8 mouse cellular contexts compared by ENCODE assay signal in genomic region chr7:113609027-113609705, GRCm38 (mm10).
A peak's percentile ranks its signal among the peaks of the same experiment; 100 is the strongest.
DNase-seq lines count a peak whose midpoint lies in the region; ATAC-seq and TF ChIP-seq lines count a peak whose summit lies in the region.

No protein-coding gene starts in this region.

- DNase-seq in adrenal gland, postnatal 10 days: peak; percentile 48
- DNase-seq in adrenal gland, postnatal 4 days (ENCODE audit: low spot score in 2 of 2): no peak
- peak; percentile 14 for DNase-seq in c-Kit-positive CD71-positive TER-119-negative erythroid progenitor cells, embryonic 14.5 days (ENCODE audit: low read depth)
- DNase-seq in kidney, adult 11 months: peak; percentile 51
- peak; percentile 30 to 54 for DNase-seq in left cerebral cortex, adult 8-10 months (ENCODE audit: low spot score in 2 of 2)
- DNase-seq in midbrain, postnatal 0 days (ENCODE audit: low spot score): peak; percentile 91
- DNase-seq in thymus, postnatal 14 days: peak; percentile 52

- H3K27ac ChIP-seq in forebrain, embryonic 15.5 days (replicated peaks): peak overlapping the region; percentile 74
- no peak overlapping the region for H3K27ac ChIP-seq in midbrain, postnatal 0 days (ENCODE audit: low read depth, low read length)

- H3K36me3 ChIP-seq in forebrain, embryonic 15.5 days: no peaks in the 10 kb centered on the region
- no peaks in the 10 kb centered on the region for H3K36me3 ChIP-seq in midbrain, postnatal 0 days (ENCODE audit: insufficient read depth, low read length)

- H3K4me3 ChIP-seq in forebrain, embryonic 15.5 days: no peak overlapping the region
- no peak overlapping the region for H3K4me3 ChIP-seq in midbrain, postnatal 0 days (ENCODE audit: low read depth, low read length)

- peaks cover 20% of the 10 kb centered on the region for H3K4me1 ChIP-seq in forebrain, embryonic 15.5 days
- H3K4me1 ChIP-seq in midbrain, postnatal 0 days (ENCODE audit: insufficient read depth, low read length): no peaks in the 10 kb centered on the region

- peak; percentile 66 for ATAC-seq in forebrain, embryonic 15.5 days (replicated peaks)
- ATAC-seq in midbrain, postnatal 0 days (ENCODE audit: low FRiP score): no peak

- H3K9me3 ChIP-seq in forebrain, embryonic 15.5 days: no peaks in the 10 kb centered on the region
- no peaks in the 10 kb centered on the region for H3K9me3 ChIP-seq in midbrain, postnatal 0 days (ENCODE audit: low read length)

- peak; percentile 88 for TF ChIP-seq CTCF in midbrain, postnatal 0 days (IDR thresholded peaks at IDR 0.05)

- no peak overlapping the region for H3K4me2 ChIP-seq in forebrain, embryonic 15.5 days (replicated peaks)
- 0 out of 2 replicates have a peak overlapping the region, but pooled peaks have one; percentile 5 for H3K4me2 ChIP-seq in midbrain, postnatal 0 days (ENCODE audit: low read depth, low read length, poor library complexity, severe bottlenecking)

- no peak overlapping the region for H3K9ac ChIP-seq in forebrain, embryonic 15.5 days (replicated peaks)
- H3K9ac ChIP-seq in midbrain, postnatal 0 days (replicated peaks; ENCODE audit: low read length, poor library complexity, severe bottlenecking): no peak overlapping the region

- no peaks in the 10 kb centered on the region for H3K27me3 ChIP-seq in forebrain, embryonic 15.5 days
- H3K27me3 ChIP-seq in midbrain, postnatal 0 days (ENCODE audit: insufficient read depth, low read length): no peaks in the 10 kb centered on the region

- 3% methylated on average over 8 of the region's 8 CpGs for WGBS in forebrain, embryonic 15.5 days
- WGBS in midbrain, postnatal 0 days: 12% methylated on average over 8 of the region's 8 CpGs

Comparison
In these comparisons a context has a peak if more than half of its experiments do, and no peak if none do; other contexts are left out.
1. DNase-seq: peak in adrenal gland, postnatal 10 days (single experiment), c-Kit-positive CD71-positive TER-119-negative erythroid progenitor cells, embryonic 14.5 days (single experiment), kidney, adult 11 months (single experiment), left cerebral cortex, adult 8-10 months (2 of 2), midbrain, postnatal 0 days (single experiment) and thymus, postnatal 14 days (single experiment); none in adrenal gland, postnatal 4 days (0 of 2).